Mouse (Mus musculus): ENCODE data around the gene Mrnip. TPM values are rescaled to one million over a fixed set of nuclear protein-coding genes. Genes with fewer than 3 reads are reported as not detected.

Mrnip gene
- total RNA-seq, 2 experiments from 2014 or later, result 7.4 to 10.9 TPM

Small RNA genes lying within 50 kb of the gene (microRNA-seq; reads per million reads assigned to microRNA genes)
- gene Mir6919, result not detected

Other genes with a start within 250 kb of the Mrnip start
- 10 to 100 TPM; 90.3 to 98.0 TPM for gene Rnf130, start 149.1 kb upstream of the Mrnip start, total RNA-seq (2021)
- 100 to 1,000 TPM; 121 to 155 TPM for gene Tbc1d9b, start 43.0 kb upstream of the Mrnip start, total RNA-seq (2021)
- gene Sqstm1, start 36.4 kb downstream of the Mrnip start, total RNA-seq (2021), result 100 to 1,000 TPM; 862 to 881 TPM
- 100 to 1,000 TPM; 116 to 149 TPM for gene Mgat4b, start 36.4 kb downstream of the Mrnip start, total RNA-seq (2021)
- 10 to 100 TPM; 10.5 to 23.5 TPM for gene Ltc4s, start 64.2 kb downstream of the Mrnip start, total RNA-seq (2021)
- 10 to 100 TPM; 24.7 to 26.0 TPM for gene Maml1, start 117.9 kb downstream of the Mrnip start, total RNA-seq (2021)
- 100 to 1,000 TPM; 473 to 490 TPM for gene Canx, start 151.2 kb downstream of the Mrnip start, total RNA-seq (2021)
- gene Cby3, start 180.0 kb downstream of the Mrnip start, total RNA-seq (2021), result not detected
- 100 to 1,000 TPM; 212 to 305 TPM for gene Hnrnph1, start 202.5 kb downstream of the Mrnip start, total RNA-seq (2021)

Data from adrenal gland, postnatal 36 days (tissue).